Mouse (Mus musculus): Measurements from ENCODE around the gene Eea1.
"Not testable (repeated sequence)": the region's sequence is repeated elsewhere in the genome, so short reads cannot be mapped to it uniquely, and the experiment has no call there.

Eea1 gene

GRCm38 (mm10) chr10:95940046-95940900, at the start of gene Eea1:
Eea1 (plus strand) TSS chr10:95940650.
- peak; percentile 99 for DNase-seq (ENCODE audit: inconsistent ontology term)

- no peak for DNase-seq (ENCODE audit: inconsistent ontology term)
Measured at GRCm38 (mm10) chr10:95891214-95891960, 49.1 kb upstream of the Eea1 start.

GRCm38 (mm10) chr10:95892132-95892531, 48.3 kb upstream of the Eea1 start:
- no peak for DNase-seq (ENCODE audit: inconsistent ontology term)

GRCm38 (mm10) chr10:95893291-95893932, 47.0 kb upstream of the Eea1 start:
- DNase-seq (ENCODE audit: inconsistent ontology term) = no peak

GRCm38 (mm10) chr10:95894036-95894855, 46.2 kb upstream of the Eea1 start:
- no peak for DNase-seq (ENCODE audit: inconsistent ontology term)

GRCm38 (mm10) chr10:95894856-95895386, 45.5 kb upstream of the Eea1 start:
- peak; percentile 80 for DNase-seq (ENCODE audit: inconsistent ontology term)

GRCm38 (mm10) chr10:95898471-95899154, 41.8 kb upstream of the Eea1 start:
- peak; percentile 22 for DNase-seq (ENCODE audit: inconsistent ontology term)

GRCm38 (mm10) chr10:95904668-95905067, 35.8 kb upstream of the Eea1 start:
- DNase-seq (ENCODE audit: inconsistent ontology term) = no peak

GRCm38 (mm10) chr10:95909246-95909909, 31.1 kb upstream of the Eea1 start:
- no peak for DNase-seq (ENCODE audit: inconsistent ontology term)

- peak; percentile 33 for DNase-seq (ENCODE audit: inconsistent ontology term)
Measured at GRCm38 (mm10) chr10:95911016-95911415, 29.4 kb upstream of the Eea1 start.

- no peak for DNase-seq (ENCODE audit: inconsistent ontology term)
Measured at GRCm38 (mm10) chr10:95914434-95915174, 25.8 kb upstream of the Eea1 start.

- no peak for DNase-seq (ENCODE audit: inconsistent ontology term)
Measured at GRCm38 (mm10) chr10:95918716-95919115, 21.7 kb upstream of the Eea1 start.

GRCm38 (mm10) chr10:95923263-95924217, 16.9 kb upstream of the Eea1 start:
- DNase-seq (ENCODE audit: inconsistent ontology term) = peak; percentile 41

GRCm38 (mm10) chr10:95933631-95934030, 6.8 kb upstream of the Eea1 start:
- not testable (repeated sequence) for DNase-seq (ENCODE audit: inconsistent ontology term)

GRCm38 (mm10) chr10:95940901-95941767, 684 bp downstream of the Eea1 start:
- peak; percentile 46 for DNase-seq (ENCODE audit: inconsistent ontology term)

GRCm38 (mm10) chr10:95941768-95942425, 1.4 kb downstream of the Eea1 start:
- DNase-seq (ENCODE audit: inconsistent ontology term) = no peak

GRCm38 (mm10) chr10:95945086-95945485, 4.6 kb downstream of the Eea1 start:
- DNase-seq (ENCODE audit: inconsistent ontology term) = no peak

All from Muller cell, postnatal 12 days (primary cell).